Mouse (Mus musculus): Measurements from ENCODE around the gene Cebpz.

The Cebpz gene

DNA sequence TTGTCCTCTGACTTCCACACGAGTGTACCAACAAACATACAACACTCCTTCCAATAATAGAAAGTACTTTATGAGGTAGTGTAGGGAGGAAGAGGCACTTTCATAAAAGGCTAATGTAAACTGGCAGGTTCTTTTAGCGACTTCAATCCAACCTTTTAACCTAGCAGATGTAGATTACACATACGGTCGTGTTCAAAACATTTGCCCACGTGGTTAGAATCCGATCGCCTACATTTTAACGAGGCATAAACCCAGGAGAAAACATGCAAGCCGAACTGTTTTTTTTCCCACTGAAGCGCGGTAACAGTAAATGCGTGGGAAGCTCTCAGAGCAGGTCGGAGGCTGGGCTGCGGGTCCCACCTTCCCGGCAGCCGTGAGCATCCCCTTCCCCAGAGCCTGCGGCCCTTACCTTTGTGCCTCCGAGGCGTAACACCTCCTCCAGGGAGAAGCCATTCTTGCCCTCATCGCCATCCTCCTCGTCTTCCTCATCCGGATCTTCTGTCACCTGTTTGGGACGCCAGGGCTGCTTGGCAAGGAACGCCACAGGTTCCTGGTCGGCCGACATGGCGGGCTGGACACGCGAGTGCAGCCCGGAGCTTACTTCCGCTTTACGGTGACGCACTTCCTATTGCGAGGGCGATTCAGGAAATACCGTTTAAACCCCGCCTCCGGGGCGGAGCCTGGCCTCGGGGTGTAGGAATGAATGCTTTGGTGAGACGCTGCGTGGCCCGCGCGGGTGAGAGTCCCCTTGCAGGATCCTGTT is at the start of gene Cebpz, which contains the start of gene Ndufaf7:
Gene Cebpz (minus strand): TSS at position 601 of the 763 bp plus-strand sequence.
Gene Ndufaf7 (plus strand): TSS at position 671 of the 763 bp plus-strand sequence.
- DNase-seq (ENCODE audit: low spot score in 2 of 2) = peak; percentile 98

DNA sequence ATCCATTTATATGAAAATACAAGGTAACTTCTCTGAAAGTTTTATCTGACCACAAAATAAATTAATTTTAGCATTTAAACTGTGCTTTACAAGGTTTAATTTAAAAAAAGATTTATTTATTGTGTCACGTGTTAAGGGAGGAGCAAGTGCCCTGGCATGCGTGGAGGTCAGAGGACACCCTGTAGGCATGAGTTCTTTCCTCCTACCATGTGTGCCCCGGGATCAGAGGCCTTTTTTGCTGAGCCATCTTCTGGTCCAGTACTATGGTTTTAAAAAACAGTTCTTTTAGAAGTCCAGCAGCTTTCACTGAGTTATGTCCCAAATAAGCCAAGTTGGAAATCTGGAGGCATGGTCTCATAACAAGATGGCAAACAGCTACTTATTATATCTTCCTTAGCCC is 46.9 kb upstream of the Cebpz start:
- no peak for DNase-seq (ENCODE audit: low spot score in 2 of 2)

DNA sequence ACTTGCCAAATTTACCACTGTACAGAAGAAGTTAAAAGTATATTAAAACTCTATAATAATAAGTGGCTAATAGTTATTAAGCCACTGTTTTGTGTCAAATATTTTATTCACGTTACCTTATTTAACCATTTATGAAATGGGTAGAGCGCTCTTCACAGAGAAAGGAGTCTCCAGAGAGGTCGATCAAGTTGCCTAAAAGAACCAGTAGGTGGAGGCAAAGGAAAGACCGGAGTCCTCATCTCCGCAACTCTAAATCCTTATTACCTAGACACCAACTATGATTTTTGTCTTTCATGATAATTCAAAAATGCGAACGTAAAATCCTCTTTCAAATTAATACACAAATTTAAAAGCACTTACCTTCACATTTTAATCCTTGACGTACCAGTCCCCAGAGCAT is 46.3 kb upstream of the Cebpz start:
- DNase-seq (ENCODE audit: low spot score in 2 of 2) = no peak

DNA sequence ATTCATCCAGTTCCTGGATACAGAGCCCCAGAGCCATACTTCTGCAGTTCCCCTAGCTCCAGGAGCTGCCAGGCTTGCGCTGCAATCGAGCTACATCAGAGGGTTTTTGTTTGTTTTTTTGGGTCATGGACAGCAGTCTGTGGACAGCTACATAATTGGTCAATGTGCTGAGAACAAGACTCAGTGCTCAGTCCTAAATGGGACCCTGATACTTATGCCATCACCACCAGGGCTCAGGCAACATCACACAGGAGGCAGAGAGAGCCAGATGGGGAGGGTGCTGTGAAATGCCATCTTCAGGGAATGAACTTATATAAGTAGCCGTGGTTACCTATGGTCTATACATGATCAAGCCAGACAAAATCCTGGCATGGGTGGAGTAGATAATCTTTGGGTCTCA is 31.6 kb upstream of the Cebpz start:
- DNase-seq (ENCODE audit: low spot score in 2 of 2) = no peak

DNA sequence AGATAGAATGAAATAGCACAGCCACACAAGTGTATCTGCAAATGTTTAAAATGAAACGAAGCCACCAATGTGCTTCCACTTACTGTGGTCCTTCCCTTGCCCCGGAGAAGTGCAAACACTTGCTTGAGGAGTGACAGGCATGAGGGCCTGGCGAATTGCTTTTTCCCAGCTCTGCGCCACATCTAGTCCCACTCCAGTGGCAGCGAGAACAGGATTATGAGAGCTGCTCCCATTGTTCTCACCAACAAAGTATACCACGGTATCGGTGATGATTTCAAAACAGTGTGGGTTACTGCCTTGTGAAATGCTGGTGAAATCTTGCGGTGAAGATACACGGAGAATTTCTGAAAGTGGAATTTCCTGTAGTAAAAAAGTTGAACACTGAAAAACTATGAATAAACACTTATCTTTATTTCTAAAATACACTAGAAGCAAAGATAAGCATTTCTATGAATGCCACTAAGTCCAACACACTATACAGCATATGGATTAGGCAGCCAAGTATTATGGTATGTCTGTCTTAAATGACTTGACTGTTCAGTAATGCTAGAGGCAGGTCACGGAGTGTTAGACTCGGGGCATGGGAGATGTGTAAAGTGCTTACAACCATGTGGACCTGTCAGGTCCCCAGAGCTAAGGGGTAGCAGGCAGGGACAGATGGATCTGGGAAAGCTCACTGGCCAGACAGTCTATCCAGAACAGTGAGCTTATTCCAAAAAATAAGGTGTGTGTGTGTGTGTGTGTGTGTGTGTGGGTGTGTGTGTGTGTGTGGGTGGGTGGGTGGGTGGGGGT is 29.4 kb upstream of the Cebpz start:
- no peak for DNase-seq (ENCODE audit: low spot score in 2 of 2)

DNA sequence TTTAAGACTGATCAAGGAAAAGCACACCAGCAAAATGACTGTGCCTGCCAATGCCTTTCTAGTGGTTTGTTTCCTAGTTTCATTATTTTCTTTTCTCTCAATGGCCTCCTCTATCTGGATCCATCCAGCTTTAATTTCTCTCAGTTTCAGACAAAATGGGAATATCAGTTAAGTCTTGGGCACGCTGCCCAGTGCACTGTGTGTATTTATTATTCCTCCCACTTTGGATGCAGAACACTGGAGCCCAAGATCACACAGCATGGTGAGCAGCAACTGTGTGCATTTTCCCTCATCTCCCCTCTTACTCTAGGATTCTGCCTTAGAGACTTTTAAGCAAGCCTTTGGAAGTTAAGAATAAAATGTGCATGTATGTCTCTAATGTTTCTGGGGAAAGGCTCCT is 27.5 kb upstream of the Cebpz start:
- DNase-seq (ENCODE audit: low spot score in 2 of 2) = peak; percentile 68 to 74

DNA sequence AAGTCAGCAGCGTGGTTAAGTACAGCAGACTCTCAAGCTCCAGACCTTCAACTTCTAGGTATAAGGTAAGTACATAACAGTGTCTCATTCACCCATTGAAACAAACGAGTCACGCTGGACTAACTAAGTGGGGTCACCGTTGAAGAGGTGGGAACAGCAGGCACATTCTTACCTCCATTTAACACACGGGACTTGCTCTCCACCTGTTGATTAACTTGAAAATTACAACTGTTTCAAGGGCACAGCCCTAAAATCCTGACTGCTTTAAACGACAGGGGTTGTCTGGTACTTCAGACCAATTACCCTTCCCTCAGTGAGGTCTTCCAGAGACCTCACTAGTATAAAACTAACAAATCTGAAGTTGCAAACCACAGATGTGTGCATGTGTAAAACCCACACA is 22.6 kb upstream of the Cebpz start:
- no peak for DNase-seq (ENCODE audit: low spot score in 2 of 2)

DNA sequence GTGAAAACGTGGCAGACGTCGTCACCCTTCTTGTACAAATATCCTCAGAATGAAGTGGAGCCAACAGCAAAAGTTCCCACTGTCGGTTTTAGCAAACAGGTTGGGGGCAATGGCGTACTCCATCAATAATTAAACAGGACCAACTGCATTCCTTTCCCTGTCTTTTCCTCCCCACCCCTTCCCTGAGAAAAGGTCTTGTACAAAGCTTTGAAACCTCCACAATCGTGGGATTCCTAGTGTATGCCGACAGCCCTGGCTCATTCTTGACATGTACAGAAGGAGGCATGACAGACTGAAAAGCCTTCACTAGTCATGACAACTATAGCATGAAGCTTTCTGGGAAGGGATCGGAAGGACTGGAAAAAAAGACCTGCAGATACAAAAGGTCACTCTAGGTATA is 16.4 kb upstream of the Cebpz start:
- DNase-seq (ENCODE audit: low spot score in 2 of 2) = no peak

DNA sequence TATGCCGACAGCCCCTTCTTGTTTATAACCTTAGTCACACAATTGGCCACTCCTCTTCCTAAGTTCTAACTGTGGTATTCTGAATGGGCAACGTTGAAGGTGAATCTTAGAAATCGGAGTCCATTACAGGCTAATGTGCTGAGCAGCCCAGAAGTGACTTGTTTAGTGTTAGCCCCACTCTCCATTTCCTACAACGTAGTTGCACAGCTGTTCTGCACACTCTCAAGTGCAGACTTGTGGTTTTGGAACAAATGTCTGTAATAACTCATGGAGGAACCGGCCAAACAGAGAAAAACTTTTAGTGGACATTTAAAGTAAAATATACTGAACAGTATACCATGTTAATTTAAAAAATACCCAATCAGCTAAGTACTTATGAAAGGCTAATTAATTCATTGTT is 15.2 kb upstream of the Cebpz start:
- DNase-seq (ENCODE audit: low spot score in 2 of 2) = no peak

DNA sequence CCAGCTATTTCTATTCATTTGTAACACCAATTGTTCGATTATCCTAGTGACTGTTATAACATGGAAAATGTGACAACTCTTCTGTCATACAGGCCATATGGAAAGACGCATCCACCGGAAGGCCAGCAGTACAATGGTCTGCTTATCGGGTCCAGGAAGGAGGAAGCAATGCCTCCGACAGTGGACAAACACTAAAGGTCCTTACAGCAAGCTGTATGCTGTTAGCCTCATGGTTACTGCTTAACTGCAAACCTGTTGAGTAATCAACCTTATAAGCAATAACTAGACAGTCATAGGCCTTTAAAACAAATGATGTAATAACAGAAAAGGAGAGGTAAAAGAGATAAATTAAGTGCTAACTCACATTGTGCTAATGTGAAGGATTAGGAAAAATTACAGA is 14.4 kb upstream of the Cebpz start:
- no peak for DNase-seq (ENCODE audit: low spot score in 2 of 2)

DNA sequence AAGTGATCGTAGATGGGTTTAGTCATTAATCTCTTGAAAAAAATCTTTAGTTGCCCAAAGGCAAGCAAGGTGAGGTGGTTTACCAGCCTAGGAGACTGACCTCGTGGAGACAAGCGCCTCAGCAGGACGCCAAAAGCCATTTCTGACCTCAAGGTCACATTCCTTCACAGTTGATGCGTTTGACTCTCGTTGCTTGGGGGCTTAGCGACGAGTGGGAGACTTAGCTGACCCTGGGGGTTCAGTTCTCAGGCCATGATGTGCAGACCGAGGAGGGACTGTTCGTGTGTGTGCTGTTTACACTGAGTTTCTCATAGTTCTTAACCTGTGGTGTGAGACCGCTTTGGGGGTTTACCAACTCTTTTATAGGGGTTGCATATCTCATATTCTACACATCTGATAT is 5.7 kb upstream of the Cebpz start:
- DNase-seq (ENCODE audit: low spot score in 2 of 2) = no peak

DNA sequence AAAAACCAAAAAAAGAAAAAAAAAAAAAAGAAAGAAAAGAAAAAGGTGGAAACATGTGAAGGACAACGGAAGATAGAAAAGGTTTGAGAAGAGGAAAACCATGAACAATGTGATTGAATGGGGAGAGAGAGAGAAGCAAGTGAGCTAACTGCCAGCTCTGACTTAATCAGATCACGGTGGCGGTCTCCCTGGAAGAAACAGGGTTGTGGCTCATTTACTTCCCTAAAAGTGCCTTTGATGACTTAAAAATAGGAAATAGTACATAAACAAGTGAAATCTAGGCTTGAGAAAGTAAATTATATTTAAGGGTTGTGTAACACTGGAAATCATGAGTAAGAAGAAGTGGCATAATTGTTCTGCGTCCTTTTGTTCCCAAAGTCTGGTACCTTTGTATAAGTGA is 2.1 kb upstream of the Cebpz start:
- DNase-seq (ENCODE audit: low spot score in 2 of 2) = no peak

DNA sequence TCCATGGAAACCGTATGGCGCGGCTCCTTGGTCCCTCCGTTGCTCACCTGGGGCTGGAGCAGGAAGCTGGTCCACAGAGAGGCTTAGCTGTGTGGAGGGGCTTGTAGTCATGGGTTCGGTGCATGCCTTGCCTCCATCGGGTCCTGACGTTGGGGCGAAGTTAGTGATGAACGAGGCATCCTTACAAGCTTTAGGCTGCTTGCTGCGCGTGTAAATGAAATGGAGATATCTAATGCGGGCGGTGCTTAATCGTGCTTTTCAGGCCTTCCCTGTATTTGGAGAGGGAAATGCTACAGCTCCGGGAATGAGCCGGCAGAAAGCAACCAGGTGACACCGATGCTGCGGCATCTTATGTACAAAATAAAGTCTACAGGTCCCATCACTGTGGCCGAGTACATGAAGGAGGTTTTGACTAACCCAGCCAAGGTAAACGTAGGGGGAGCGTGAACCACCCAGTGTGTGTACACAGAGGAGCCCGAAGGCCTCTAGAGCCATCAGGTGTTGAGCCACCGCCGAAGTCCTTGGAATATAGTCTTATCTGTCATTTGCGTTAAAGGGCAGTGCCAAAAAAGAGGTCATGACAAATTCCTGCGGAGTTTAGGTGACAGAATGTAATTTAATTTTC is 475 bp upstream of the Cebpz start:
- DNase-seq (ENCODE audit: low spot score in 2 of 2) = no peak

DNA sequence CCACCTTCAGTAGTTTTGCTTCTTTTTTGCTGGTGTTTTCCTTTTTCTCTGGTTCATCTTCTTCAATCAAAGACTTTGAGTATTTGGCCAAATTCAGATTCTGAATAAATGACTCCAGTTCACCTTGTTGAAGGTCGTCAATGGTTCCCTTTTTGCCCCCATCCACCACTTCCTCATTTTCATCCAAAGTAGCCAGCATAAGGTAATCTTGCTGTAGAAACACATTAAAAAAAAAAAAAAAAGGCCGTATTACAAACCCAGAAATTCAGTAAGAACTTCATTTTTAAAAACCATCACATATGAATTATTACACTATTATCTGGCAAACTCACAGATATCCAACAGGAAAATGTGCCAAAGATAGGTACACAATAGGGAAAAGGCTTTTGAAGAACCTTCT is 1.0 kb downstream of the Cebpz start:
- DNase-seq (ENCODE audit: low spot score in 2 of 2) = no peak

DNA sequence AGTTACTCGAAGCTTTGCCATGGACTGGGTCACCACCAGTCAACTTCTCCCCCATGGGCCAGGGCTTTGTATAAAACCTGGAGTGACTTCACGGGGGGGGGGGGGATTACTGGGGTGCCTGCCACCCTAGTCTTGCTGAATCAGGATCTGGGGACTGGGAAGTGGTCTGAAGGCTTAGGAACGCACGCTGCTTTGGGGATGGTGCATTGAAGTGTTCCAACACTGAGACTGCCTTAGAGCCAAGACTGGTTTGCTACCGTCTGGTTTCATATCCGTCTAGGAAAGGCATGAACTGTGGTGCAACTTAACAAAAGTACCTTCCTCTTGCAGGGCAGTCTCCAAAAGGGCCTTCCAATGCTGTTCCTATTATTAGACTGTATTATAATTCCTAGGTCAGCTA is 19.2 kb downstream of the Cebpz start:
- peak in 1 of 2 experiments; percentile 45 for DNase-seq (ENCODE audit: low spot score in 2 of 2)

DNA sequence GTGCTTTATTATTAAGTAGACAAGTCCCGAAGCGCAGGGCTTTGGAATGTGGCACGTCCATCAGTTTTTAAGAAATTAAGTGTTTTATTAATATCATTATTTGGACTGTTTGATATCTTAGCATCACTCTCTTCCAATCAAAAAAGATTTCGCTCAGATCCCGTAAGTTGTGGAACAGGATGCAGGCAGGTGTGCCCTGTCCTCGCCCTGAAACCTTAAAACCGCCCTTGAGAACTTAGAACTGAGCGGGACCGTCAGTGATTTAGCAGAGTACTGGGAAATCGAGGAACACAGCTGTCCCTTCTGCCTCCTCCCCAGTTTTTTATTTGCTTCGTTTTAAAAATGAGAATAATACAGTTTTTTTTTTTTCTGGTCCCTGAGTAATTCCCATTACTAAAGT is 20.0 kb downstream of the Cebpz start:
- no peak for DNase-seq (ENCODE audit: low spot score in 2 of 2)

DNA sequence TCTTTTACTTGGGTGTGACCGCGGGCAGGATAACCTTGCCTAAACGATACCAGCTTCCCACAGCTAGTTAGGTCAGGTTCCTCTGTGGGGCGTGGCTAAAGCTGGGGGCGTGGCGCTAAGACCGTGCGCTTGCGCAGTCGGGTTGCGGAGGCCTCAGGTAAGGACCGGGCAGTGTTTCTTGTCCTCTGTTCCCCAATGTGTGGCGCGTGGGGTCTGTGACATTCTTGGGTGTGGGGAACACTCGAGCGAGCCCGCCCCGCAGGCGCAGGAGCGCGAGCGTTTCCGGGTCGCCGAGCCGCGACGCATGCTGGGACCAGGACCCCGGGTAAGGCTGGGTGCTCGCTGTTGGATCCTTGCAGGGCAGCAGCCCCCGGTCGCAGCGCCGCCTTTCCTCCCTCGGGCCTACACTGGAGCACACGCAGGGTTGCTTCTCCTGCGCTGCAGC is 20.5 kb downstream of the Cebpz start, which contains the start of gene Cebpzos:
Gene Cebpzos (plus strand): TSS at position 132 of the 445 bp plus-strand sequence.
- peak; percentile 93 to 94 for DNase-seq (ENCODE audit: low spot score in 2 of 2)

DNA sequence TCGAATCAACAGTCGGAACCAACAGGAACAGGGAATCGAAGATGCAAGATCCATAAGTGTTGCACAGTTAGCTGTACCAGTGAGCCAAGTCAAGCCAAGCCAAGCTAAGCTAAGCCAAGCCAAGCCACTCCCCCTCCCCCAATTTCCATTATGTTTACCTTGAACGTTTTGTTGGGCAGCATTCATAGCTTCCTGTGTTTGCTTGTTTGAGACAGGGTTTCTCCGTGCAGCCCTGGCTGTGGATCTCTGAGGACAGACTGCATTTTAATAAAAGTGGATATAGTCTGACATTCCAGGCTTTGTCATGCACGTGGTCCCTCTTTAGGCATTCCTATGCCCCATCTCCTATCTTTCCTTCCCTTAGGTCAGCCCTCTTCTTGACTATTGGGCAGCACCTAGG is 21.1 kb downstream of the Cebpz start:
- no peak for DNase-seq (ENCODE audit: low spot score in 2 of 2)

DNA sequence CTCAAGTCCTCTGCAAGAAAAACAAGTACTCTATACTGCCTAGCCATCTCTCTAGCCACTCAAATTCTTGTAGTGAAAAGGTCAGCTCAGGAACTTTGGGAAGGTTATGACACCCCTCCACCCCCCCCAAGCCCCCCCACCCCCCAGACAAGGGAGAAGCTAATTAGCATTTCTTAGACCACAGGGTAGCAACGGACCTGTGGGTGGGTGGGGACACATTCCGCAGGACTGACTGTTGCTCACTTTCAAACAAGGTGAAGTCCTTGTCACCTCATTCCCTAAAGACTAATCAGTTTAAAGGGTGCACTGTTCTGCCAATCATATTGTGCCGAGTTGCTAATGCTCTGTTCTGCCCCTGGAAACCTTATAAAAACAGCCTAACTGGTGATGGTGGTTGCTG is 22.9 kb downstream of the Cebpz start:
- DNase-seq (ENCODE audit: low spot score in 2 of 2) = no peak

DNA sequence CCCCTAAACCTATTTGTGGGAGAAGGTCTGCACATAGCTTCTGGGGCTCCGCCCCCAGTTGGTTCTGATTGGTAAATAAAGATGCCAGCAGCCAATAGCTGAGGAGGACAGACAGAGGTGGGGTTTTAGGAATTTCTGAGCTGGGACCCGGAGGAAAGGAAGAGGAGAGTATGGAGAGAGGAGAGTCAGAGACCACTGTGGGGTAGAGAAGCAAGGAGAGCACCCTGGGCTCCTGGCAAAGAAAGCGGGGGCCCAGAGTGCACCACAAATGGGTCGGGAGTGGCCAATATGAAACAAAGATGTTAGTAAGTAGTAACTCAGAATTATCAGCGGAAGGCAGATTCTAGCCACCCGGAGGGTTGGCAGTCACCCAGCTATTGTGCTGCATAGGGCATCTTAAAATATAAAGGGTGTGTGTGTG is 24.0 kb downstream of the Cebpz start:
- peak; percentile 57 to 77 for DNase-seq (ENCODE audit: low spot score in 2 of 2)

DNA sequence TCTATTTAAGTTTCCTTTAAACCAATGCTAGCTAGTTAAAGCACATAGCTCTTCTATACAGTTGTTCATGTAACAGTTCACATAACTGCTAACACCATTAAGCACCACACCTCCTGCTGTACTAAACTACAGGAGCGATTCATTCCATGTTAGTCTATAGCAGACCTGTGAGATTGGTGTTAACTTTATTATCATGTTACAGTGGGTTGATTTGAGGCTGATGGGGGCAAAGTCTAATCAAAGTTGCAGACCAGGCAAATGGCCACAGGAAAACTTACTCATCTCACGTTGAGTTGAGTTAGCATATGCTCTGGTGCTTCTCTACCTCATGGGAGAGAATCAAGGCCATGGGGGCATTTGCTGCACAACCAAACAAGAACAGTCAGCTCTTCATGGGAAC is 27.5 kb downstream of the Cebpz start:
- no peak for DNase-seq (ENCODE audit: low spot score in 2 of 2)

DNA sequence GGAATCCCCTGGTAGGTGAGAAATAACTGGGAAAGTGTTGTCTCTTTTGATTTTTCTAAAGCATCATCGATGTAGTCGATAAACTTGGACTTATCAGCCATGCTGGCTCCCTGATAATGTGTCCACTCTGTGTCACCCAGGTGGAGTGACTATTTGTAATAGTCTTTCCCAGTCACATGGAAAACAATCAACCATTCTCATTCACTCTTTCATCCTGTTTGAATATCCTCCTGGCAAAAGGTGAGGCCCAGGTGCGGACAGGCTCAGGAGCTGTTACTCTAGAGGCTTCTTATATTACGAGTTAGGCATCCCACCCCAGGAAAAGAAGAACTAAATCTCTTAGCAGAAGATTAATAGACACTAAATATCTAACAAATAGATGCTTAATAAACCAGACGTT is 30.0 kb downstream of the Cebpz start, which contains the start of gene Sult6b1:
Gene Sult6b1 (minus strand): TSS at position 101 of the 400 bp plus-strand sequence.
- DNase-seq (ENCODE audit: low spot score in 2 of 2) = no peak

Measured in right cerebral cortex, postnatal 10 days (tissue).